Mouse (Mus musculus) olfactory bulb, adult 2 months (tissue): Measurements from ENCODE around the gene Spred1.

ENCODE experiments used
- CTCF ChIP-seq: fragments of 200-500 bp; IDR thresholded peaks from 2 replicates; pipeline ENCODE4 v1.5.1; 2012; ENCODE audit warnings: low read depth, mild to moderate bottlenecking, low read length, moderate library complexity; ENCODE audit not compliant: insufficient read depth
- POLR2A ChIP-seq: fragments of 200-500 bp; IDR thresholded peaks from 2 replicates; pipeline ENCODE4 v1.6.1; 2012; ENCODE audit warnings: mild to moderate bottlenecking, low read depth, low read length, moderate library complexity; ENCODE audit not compliant: insufficient read depth

GRCm38 (mm10) chr2:117131910-117132309 lies 10.7 kb downstream of the Spred1 start:
- TF ChIP-seq POLR2A (no peak), CTCF (no peak)
